Mouse (Mus musculus): ENCODE results near the gene Lgr6.

The Lgr6 gene

DNA sequence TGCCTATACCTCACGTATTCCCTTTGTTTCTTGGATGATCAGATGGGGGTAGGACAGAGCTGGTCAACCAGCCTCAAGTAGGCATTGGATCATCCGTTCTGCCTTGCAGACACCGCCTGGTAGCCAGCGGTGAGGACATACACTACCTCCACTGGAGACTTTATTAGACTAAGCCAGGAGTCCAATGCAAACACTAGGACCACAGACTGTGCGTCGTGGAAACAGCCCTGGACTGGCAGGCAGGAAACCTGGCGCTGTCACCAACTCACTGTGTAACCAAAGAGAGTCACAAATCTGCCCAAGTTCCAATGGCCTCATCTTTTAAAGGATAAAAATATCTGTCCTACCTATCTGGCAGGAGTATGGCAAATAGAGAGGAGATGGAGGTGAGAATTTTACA, 108.6 kb downstream of the Lgr6 start:
- Histone ChIP-seq H3K9me3 (ENCODE audit: low read length) (no peaks in the 10 kb centered on the region), H3K27me3 (ENCODE audit: insufficient read depth, low read length) (peaks cover 13% of the 10 kb centered on the region), H3K4me3 (replicated peaks; ENCODE audit: low read length) (no peak overlapping the region), H3K36me3 (ENCODE audit: insufficient read depth, low read length) (no peaks in the 10 kb centered on the region), H3K4me1 (replicated peaks; ENCODE audit: low read depth, low read length) (peaks cover 21% of the 10 kb centered on the region)
- TF ChIP-seq POU5F1 (IDR thresholded peaks at IDR 0.05; ENCODE audit: borderline replicate concordance, low read length) (no peak), NANOG (IDR thresholded peaks at IDR 0.05; ENCODE audit: borderline replicate concordance, low read length) (no peak), CTCF (conservative IDR thresholded peaks at IDR 0.05; ENCODE audit: low read length) (no peak)

DNA sequence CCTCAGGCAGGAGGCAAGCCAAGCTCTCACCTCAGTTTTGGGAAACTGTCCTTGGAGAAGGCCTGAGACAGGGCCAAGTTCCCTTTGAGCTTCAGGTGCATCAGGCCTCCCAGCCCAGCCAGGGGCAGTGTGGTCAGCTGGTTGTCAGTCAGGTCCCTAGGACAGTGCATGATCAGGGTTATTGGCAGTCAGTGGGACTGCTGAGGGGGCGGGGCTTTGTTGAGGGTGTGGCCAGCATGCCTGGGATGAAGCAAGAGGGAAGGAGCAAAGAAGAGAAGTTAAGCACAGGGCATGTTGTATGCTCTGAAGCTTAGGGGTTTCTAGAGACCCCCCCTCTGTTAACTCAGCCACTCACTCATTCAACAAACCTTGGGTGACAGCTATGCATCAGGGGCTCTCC, 109.1 kb downstream of the Lgr6 start:
- H3K9me3 ChIP-seq (ENCODE audit: low read length), result no peaks in the 10 kb centered on the region
- peaks cover 24% of the 10 kb centered on the region for H3K4me1 ChIP-seq (replicated peaks; ENCODE audit: low read depth, low read length)
- H3K27me3 ChIP-seq (ENCODE audit: insufficient read depth, low read length), result peaks cover 13% of the 10 kb centered on the region
- H3K4me3 ChIP-seq (replicated peaks; ENCODE audit: low read length), result no peak overlapping the region
- H3K36me3 ChIP-seq (ENCODE audit: insufficient read depth, low read length), result no peaks in the 10 kb centered on the region
- TF ChIP-seq NANOG (IDR thresholded peaks at IDR 0.05; ENCODE audit: borderline replicate concordance, low read length) (no peak), POU5F1 (IDR thresholded peaks at IDR 0.05; ENCODE audit: borderline replicate concordance, low read length) (no peak), CTCF (conservative IDR thresholded peaks at IDR 0.05; ENCODE audit: low read length) (no peak)

DNA sequence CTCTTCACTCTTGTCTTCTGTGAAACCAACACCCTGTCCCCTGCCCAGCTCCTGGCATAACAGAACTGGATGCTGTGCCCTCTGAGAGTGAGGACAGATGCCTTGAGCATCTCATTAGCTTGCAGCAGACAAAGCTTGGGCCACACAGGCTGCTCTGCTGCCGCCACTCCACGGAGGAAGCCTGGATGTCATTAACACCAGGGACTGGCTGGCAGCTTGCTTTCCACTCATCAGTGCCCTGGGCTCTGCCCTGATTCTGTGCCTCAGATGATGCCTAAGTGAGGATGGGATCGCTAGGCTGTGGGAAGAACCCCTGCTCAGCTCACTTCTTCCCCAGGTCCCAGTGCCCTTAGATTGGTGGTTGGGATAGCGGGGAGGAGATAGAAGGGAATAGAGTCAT, 109.6 kb downstream of the Lgr6 start:
- no peak for TF ChIP-seq NANOG (IDR thresholded peaks at IDR 0.05; ENCODE audit: borderline replicate concordance, low read length)
- no peak for TF ChIP-seq CTCF (conservative IDR thresholded peaks at IDR 0.05; ENCODE audit: low read length)
- TF ChIP-seq POU5F1 (IDR thresholded peaks at IDR 0.05; ENCODE audit: borderline replicate concordance, low read length), result no peak
- Histone ChIP-seq H3K27me3 (ENCODE audit: insufficient read depth, low read length) (peaks cover 13% of the 10 kb centered on the region), H3K4me1 (replicated peaks; ENCODE audit: low read depth, low read length) (peaks cover 21% of the 10 kb centered on the region), H3K4me3 (replicated peaks; ENCODE audit: low read length) (no peak overlapping the region), H3K9me3 (ENCODE audit: low read length) (no peaks in the 10 kb centered on the region), H3K36me3 (ENCODE audit: insufficient read depth, low read length) (no peaks in the 10 kb centered on the region)

GRCm38 (mm10) chr1:134994739-134995138, 110.3 kb downstream of the Lgr6 start:
- no peaks in the 10 kb centered on the region for H3K9me3 ChIP-seq (ENCODE audit: low read length)
- no peak overlapping the region for H3K4me3 ChIP-seq (replicated peaks; ENCODE audit: low read length)
- H3K4me1 ChIP-seq (replicated peaks; ENCODE audit: low read depth, low read length), result peaks cover 17% of the 10 kb centered on the region
- TF ChIP-seq NANOG (IDR thresholded peaks at IDR 0.05; ENCODE audit: borderline replicate concordance, low read length) (no peak), POU5F1 (IDR thresholded peaks at IDR 0.05; ENCODE audit: borderline replicate concordance, low read length) (no peak), CTCF (conservative IDR thresholded peaks at IDR 0.05; ENCODE audit: low read length) (no peak)
- peaks cover 16% of the 10 kb centered on the region for H3K27me3 ChIP-seq (ENCODE audit: insufficient read depth, low read length)
- H3K36me3 ChIP-seq (ENCODE audit: insufficient read depth, low read length), result no peaks in the 10 kb centered on the region

- Histone ChIP-seq H3K9me3 (ENCODE audit: low read length) (no peaks in the 10 kb centered on the region), H3K36me3 (ENCODE audit: insufficient read depth, low read length) (no peaks in the 10 kb centered on the region), H3K27me3 (ENCODE audit: insufficient read depth, low read length) (peaks cover 33% of the 10 kb centered on the region), H3K4me3 (replicated peaks; ENCODE audit: low read length) (no peak overlapping the region), H3K4me1 (replicated peaks; ENCODE audit: low read depth, low read length) (peaks cover 24% of the 10 kb centered on the region)
- TF ChIP-seq POU5F1 (IDR thresholded peaks at IDR 0.05; ENCODE audit: borderline replicate concordance, low read length) (no peak), NANOG (IDR thresholded peaks at IDR 0.05; ENCODE audit: borderline replicate concordance, low read length) (no peak), CTCF (conservative IDR thresholded peaks at IDR 0.05; ENCODE audit: low read length) (no peak)
These were observed 112.9 kb downstream of the Lgr6 start for GRCm38 (mm10) chr1:134992046-134992645.

- Histone ChIP-seq H3K36me3 (ENCODE audit: insufficient read depth, low read length) (no peaks in the 10 kb centered on the region), H3K4me1 (replicated peaks; ENCODE audit: low read depth, low read length) (peaks cover 20% of the 10 kb centered on the region), H3K9me3 (ENCODE audit: low read length) (no peaks in the 10 kb centered on the region), H3K27me3 (ENCODE audit: insufficient read depth, low read length) (peaks cover 34% of the 10 kb centered on the region), H3K4me3 (replicated peaks; ENCODE audit: low read length) (no peak overlapping the region)
- TF ChIP-seq NANOG (IDR thresholded peaks at IDR 0.05; ENCODE audit: borderline replicate concordance, low read length) (no peak), CTCF (conservative IDR thresholded peaks at IDR 0.05; ENCODE audit: low read length) (peak; percentile 92)
These were observed 115.7 kb downstream of the Lgr6 start for GRCm38 (mm10) chr1:134989372-134989771.

DNA sequence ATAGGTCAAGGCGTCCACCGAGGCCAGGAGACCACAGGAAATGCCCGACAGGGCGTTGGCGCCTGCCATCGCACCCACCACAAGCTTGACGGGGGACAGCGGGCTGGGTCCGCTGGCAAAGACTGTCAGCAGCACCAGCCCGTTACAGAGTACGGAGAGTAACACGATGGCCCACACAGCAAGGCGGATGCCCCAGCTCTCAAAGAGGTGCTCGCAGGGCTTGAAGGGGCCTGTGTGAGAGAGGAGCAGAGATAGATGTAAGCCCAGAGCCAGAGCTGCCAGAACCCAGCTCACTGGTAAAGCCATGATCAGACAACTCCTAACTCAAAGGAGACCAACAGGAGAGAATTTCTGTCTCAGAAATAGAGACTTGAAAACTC, 117.1 kb downstream of the Lgr6 start:
- Histone ChIP-seq H3K27me3 (ENCODE audit: insufficient read depth, low read length) (peaks cover 38% of the 10 kb centered on the region), H3K4me3 (replicated peaks; ENCODE audit: low read length) (peak overlapping the region; percentile 74), H3K36me3 (ENCODE audit: insufficient read depth, low read length) (no peaks in the 10 kb centered on the region), H3K4me1 (replicated peaks; ENCODE audit: low read depth, low read length) (peaks cover 20% of the 10 kb centered on the region), H3K9me3 (ENCODE audit: low read length) (no peaks in the 10 kb centered on the region)
- no peak for TF ChIP-seq NANOG (IDR thresholded peaks at IDR 0.05; ENCODE audit: borderline replicate concordance, low read length)
- TF ChIP-seq POU5F1 (IDR thresholded peaks at IDR 0.05; ENCODE audit: borderline replicate concordance, low read length), result no peak
- no peak for TF ChIP-seq CTCF (conservative IDR thresholded peaks at IDR 0.05; ENCODE audit: low read length)

DNA sequence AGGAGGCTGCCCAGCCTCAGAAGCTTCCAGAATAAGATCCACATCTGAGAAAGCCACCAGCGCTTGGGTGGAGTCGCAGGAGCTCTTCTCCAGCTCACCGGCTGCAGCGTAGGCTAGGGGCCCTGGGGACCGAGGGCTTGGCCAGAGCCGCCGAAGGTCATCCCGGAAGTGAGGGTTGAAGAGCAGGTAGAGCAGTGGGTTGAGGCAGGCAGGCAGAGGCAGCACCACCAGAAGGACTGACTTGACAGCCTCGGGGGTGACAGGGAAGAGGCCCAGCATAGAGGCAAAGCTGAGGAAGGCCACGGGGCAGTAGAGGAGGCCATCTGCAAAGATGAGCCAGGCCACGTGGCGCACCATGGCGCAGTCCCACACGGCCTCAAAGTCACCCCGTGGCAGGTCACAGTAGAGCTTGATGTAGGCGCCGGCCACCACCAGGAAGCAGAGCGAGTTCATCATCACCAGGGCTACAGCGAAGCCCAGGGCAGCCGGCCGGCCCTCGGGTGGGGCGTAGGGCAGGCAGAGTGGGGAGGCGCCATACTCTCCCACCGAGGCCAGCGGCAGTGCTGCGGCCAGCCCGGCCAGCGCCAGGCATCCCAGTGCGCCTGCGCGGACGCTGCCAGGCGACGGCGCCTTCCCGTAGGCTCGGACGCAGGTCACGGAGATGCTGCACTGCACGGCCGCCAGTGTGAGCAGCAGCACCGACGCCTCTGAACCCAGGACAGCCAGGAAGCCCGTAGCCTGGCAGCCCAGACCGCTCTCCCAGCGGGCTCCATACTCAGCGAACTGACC, 117.7 kb downstream of the Lgr6 start:
- TF ChIP-seq CTCF (conservative IDR thresholded peaks at IDR 0.05; ENCODE audit: low read length) (no peak), POU5F1 (IDR thresholded peaks at IDR 0.05; ENCODE audit: borderline replicate concordance, low read length) (no peak)
- peak overlapping the region; percentile 74 for H3K4me3 ChIP-seq (replicated peaks; ENCODE audit: low read length)
- H3K4me1 ChIP-seq (replicated peaks; ENCODE audit: low read depth, low read length), result peaks cover 20% of the 10 kb centered on the region

More for the DNA sequence above, 117.7 kb downstream of the Lgr6 start:
- peaks cover 38% of the 10 kb centered on the region for H3K27me3 ChIP-seq (ENCODE audit: insufficient read depth, low read length)
- H3K36me3 ChIP-seq (ENCODE audit: insufficient read depth, low read length), result no peaks in the 10 kb centered on the region
- H3K9me3 ChIP-seq (ENCODE audit: low read length), result no peaks in the 10 kb centered on the region

Measured in E14TG2a.4 (cell line).